Mouse (Mus musculus) cerebellum, adult 9-11 months (tissue): ENCODE measurements around the gene Agps.
A peak's percentile ranks its signal among the peaks of the same experiment; 100 is the strongest.
"Not testable (repeated sequence)": the region's sequence is repeated elsewhere in the genome, so short reads cannot be mapped to it uniquely, and the experiment has no call there.

Experiments
- DNase-seq: peaks from one replicate; pipeline ENCODE4 v3.0.0; 2022

Agps gene

DNA sequence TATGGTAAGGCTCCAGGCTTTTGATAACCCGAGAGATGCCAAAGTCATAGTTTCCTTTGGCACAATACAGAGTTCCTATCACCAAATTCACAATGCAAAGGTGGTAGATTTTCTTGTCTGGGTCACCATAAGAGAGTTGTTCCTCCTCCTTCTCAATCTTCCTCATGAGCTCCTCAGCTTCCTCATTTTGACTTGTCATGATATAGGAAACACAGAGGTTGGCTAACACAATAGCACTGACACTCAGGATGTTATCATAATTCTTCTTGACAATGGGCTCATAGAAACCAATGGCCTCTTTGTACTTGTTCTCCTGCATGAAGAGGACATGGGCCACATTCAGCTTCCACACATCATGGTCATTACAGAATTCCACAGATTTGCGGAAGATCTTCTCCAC, 104.7 kb downstream of the Agps start:
- DNase-seq: not testable (repeated sequence)

DNA sequence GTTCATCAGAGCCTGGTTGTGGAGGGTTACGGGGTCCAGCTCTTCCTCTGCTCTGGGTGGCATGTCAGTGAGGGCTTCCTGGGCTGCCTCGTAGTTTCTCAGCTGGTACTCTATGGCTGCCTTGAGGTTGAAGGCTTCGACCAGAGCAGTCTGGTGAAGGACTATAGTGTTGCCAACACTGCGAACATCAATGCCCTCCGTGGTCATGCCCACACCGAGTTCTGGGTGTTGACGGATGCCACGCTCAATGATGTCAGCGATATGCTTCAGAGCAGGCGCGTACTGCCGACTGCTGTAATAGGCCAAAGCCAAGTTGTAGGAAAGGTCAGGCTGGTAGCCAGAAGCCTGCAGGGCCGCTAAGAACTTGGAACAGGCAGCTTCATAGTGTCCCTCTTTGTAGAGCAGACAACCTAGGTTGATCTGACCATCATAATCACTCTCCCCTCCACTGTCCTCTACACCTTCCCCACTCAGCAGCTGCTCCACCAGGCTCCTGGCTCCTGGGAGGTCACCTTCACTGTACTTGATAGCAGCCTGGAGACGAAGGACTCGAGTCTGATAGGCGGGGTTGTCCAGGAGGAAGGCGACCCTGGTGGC, 105.6 kb downstream of the Agps start:
- peak; percentile 68 for DNase-seq

DNA sequence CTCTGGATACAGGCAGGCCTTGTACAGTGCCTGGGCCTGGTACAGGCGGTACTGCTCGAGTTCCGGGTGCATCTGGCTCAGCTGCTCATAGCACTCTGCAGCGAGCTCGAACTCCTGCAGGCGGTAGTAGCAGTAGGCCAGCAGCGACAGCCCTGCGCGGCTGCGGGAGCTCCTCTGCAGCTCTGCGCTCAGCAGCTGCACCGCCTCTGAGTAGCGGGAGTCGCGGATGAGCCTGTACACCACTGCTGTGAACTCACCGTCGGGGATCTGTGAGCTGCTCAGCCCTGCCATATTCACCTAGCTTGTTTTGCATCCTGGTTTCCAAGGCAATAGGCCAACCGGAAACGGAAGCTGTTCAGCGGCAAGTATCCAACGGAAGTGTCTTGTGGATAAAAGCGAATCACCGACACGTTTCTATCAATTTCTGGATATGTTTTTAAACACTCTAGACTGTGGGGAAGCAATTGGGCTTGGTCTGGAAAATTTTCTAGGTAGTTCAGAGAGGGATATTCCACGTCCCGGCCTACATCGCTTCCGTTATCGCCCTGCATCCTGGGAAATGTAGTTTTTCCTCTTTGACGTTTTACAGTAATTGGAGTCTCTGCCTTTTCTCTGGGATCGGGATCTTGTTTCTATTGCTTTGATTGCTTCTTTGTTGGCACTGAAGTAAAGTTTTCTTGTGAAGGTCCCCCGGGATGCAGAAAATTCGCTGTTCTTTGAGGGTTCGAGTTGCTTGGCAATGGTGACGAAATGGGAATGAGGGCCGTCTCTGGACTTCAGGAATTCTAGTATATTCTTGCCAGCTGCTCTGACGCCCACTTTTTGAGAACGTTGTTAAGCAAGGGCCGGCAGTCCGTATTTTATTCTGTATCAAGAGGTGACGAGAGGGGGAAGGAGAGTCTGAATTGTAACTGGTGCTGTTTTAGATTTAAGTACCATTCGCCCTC, 106.4 kb downstream of the Agps start, which contains the start of gene Ttc30b:
Ttc30b (minus strand) TSS at position 469 of the 947 bp plus-strand sequence.
- DNase-seq: peak; percentile 84

DNA sequence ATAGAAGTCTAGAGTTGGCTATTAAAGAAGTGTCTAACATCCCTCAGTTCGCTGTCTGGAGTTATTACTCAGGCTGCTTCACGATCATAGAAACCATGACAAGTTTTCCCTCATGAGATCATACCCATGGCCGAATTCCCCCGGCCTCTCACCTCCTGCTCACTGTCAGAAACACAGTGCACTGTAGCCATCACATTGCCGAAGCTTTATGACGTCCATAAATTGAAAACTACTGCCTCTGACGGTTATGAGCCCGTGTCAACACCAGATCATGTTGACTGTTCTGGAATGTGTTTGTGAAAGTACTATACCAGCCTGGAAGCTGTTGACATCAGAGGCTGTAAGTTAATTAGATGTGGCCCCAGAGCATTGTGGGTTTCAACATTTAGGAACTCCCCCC, 118.7 kb downstream of the Agps start:
- no peak for DNase-seq

DNA sequence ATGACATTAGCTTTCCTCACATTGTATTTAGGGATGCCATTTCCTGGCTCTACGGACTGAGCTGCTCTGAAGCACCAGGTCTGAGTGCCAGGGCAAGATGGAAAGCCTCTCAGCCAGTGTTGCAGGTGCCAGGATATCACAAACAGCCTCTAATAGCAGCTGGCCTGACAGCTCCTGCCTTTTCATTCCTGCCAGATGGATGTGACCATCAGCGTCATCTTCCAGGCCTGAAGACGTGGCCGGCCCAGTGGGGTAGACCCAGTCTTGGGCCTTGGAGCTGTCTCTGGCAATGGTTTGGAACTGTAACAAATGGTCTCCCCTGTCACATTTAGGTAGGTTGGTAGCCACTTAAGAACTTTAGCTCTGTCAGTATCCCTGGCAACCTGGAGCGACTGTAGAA, 121.3 kb downstream of the Agps start:
- DNase-seq: no peak

DNA sequence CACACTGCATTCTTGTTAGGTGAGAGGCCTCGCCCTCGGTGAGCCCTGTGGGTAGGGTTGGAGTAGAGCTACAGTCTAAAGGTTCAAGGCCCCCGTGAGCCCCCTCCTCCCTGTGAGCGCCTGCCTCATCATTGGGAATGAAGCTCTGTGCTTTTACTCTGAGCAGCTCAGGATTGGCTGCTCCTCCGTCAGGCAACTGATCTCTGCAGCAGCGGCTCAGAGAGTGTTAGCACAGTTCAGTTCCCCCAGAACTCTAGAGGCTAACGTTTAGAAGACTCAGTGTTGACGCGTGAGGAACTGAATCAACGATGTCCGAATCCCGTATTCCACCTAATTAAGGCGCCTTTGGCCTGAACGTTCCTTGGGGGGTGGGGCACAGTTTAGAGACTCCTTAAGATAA, 123.7 kb downstream of the Agps start:
- DNase-seq: no peak

DNA sequence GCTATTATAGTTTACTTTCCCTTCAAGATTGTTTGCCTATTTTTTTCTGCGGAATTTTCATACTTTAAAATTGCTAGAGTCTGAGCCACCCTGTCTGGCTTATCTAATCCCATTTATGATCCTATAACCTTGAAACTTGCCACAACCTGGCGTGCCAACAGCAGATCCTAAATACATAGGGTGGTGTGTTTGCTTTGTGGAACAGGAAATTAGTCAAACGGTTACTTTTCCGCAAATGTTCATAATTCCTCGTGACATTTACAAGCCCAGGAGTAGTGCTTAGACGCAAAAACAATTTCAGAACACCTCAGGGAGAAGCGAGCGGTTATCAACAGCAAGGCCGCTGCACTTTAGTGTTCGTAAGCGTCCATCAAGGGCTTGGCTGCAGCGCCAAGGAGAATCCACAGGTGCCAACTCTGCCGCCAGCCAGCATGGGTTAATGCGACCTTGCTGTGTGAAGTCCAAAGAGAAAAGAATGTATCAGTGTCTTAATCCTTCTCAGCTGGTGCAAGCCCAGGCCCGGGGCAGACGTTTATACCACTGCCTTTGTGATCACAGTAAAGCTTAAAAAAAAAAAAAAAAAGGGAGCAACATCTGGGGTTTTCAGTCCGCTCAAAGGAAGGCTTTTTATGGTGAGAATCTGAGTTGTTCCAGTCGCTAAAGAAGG, 127.3 kb downstream of the Agps start:
- no peak for DNase-seq

DNA sequence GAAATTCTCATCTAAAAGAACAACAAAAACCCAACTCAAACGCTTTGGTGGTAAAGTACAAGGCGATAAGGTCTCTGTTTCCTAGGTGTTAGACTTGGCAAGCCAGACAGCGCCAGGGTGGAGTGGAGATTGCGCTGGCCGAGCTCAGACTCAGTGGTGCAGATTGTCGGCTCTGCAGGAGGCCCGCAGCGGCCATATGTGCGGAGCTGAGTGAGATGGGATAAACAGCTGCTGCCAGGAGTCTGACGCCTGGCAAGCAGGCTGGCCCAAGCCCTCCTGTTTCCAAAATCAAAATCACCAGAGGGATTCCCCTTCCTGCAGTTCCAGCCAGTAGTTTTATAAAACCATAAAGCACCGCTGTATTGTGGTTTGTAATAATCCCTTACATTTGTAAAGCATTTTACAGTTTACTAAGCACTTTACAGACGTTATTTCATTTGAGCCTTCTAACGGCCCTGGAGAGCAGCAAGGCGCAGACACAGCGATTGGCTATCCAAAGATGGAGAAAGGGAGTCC, 127.9 kb downstream of the Agps start:
- peak; percentile 34 for DNase-seq

DNA sequence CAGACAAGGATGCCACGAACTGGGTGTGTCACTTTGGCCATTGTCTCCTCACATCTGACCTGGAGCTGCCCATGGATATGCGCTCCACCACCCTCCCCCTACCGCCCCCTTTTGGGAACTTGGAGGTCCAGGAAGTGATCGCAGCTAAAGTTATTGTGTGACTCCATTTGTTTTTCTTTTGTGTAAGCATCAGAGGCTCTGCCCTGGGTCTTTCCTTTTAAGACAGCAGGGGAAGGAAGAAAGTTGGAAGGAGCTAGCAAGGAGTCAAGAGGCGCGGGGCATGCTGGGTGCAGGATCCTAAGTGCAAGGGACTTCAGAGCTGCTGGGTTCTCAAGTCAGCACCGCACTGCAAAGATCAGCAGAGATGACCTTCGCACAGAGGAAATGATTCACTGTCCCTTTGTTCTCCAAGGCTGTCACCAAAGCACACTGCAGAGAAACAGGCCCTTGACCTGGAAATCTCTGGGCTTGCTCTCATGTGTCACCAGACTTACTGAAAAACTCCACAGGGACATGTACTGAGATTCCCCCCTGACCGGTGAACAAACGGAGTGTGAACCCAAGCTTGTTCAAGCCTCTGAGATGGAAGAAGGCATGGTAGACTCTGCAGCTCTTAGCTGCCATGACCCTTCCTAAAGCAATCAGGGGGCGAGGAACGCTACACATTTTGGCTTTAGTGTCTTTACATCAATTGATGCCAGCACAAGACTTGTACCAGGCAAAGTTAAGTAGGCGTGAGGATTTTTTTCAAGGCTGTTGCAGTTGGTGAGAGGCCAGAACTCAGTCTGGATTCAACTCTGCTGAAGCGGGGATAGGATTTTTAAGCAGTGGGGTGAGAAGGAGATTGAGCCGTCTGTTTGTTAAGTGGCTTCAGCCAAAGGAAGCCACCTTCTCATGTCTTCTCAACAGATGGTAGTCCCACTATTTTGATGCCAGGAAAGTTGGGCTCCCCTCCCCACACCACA, 128.7 kb downstream of the Agps start:
- no peak for DNase-seq

DNA sequence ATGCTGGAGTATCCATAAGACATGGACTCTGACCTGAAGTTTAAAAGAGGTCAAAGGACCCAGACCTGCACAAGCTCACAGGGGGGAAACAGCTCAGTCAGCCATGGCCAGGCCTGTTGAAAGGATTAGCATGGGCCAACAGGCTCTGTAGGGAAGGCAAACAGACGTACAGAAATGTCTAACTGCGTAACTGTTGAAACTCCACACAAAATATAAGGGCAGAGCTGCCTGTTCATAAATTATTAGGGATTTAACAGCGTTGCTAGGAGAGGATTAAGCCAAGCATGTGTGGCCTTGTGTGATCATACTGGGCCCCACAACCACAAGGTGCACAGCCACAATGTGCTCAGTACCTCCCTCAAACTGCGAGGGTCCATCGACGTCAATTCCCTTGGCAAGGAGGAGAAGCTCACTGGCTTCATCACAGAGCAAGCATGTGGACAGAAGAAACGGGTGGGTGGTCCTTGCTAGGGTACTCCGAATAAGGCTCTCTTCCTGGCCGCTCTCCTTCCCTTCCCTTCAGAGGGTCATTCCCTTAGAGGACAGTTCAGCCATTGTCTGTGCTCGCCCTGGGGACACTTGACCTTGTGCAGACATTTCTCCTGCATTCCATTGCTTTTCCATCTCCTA, 131.3 kb downstream of the Agps start:
- no peak for DNase-seq

DNA sequence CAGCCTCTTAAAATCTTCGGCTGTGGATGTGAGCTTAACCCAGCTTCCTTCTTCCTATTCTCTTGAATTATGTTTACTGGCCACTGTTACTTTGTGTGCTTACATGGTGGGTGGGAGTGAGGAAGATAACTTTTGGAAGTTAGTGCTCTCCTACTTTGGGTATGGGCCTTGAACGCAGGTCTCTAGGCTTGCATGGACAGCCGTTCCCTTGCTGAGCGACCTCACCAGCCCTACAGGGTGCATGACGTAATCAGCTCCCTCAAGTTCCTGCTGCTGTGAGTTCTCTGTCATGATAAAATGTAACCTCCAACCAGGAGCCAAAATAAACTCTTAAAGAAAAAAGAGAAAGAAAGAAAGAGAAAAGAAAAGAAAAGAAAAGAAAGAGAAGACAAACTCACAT, 132.1 kb downstream of the Agps start:
- DNase-seq: no peak

DNA sequence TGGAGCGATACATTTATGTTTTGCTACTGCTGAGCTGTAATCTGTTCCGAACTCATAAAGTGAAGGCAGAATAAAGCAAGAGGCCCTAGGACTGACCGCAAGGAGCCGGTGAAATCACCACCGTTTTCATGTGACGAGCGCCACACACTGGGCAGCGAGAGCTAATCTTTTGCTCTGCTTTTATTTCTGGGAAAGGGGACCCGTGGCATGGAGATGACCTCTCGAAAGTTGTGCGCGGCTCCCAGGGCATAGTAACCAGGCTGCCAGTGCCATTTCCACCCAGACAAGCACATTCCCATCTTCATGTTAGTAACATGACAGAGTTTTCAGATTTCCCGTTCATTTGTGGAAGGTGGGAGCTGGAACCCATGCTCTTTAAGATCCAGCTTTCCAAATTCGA, 132.5 kb downstream of the Agps start:
- peak; percentile 52 for DNase-seq

DNA sequence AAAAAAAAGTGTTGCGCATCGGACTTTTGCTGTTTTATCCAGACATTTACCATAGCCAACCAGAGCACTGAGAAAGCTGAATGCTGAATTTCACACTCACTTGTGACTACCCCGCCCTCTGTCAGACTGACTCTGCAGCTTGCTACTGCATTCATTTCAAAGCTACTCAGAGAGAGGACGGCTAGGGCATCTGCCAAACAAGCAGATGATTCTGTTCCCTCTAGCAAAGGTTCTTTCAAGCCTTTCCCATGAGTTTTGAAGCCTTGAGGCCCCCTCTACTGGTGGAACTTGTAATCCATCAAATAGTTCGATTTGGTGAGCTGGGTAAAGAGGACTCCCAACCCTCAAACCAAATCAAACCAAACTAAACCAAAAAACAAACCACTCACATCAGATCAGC, 133.0 kb downstream of the Agps start:
- peak; percentile 61 for DNase-seq

DNA sequence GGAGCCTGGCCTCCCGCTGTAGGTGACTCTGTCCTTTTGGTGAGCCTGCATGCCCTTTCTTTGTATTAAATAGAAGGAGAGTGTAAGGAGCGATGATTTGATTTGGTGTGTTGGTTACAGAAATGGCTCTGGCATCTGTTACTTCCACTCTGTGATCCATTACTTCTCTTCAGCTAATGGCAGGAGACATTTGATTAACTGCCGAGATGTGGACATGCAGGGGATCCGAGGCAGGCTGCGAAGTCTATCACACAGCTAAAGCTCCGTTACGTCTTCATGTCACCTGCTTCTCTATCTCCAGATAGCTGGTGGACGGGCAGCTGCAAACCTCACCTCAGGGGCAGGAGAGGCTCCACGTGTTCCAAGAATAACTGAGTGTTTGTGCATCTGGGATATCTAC, 142.2 kb downstream of the Agps start:
- no peak for DNase-seq

DNA sequence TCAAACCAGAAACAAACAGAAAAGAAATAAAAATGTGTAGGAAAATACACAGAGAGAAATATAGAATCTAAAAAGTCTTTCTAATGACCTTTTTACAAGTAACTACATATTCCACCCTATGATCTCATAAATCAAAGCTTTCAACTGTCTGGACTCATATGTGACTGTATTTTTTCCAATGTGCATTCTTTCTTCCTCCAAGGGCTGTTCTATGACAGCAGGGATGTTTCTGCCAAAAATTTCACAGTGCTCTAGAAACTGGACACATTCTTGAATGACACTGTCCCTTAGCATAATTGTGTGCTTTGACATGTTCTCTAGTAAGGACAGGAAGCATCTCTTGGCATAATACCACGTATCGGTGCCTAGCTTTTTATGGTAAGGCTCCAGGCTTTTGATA, 144.1 kb downstream of the Agps start:
- DNase-seq: not testable (repeated sequence)

DNA sequence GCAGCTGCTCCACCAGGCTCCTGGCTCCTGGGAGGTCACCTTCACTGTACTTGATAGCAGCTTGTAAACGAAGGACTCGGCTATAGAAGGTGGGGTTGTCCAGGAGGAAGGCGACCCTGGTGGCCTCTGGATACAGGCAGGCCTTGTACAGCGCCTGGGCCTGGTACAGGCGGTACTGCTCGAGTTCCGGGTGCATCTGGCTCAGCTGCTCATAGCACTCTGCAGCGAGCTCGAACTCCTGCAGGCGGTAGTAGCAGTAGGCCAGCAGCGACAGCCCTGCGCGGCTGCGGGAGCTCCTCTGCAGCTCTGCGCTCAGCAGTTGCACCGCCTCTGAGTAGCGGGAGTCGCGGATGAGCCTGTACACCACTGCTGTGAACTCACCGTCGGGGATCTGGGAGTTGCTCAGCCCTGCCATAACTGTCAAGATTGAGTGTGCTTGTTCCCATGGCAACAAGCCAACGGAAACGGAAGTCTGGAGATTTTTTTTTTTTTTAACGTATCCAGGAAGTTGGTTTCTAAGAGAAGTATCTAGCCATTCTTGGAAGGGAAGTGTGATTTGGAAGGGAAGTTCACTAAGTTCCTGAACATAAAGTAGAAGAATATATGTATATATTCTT, 145.9 kb downstream of the Agps start, which contains the start of gene Ttc30a2:
Ttc30a2 (minus strand) TSS at position 419 of the 617 bp plus-strand sequence.
- DNase-seq: not testable (repeated sequence)
